Mouse (Mus musculus) liver, embryonic 12.5 days (tissue): Measurements from ENCODE around the gene Trappc6b. TPM values are rescaled to one million over a fixed set of nuclear protein-coding genes. Genes with fewer than 3 reads are reported as not detected.

Experiments
- ATAC-seq: fragments of 200-750 bp; cut with Nextera tagmentation; 2 replicates; pipeline ENCODE4 v1.8.0; 2017; ENCODE audit warnings: moderate number of reproducible peaks, mild to moderate bottlenecking, moderate library complexity
- H3K27ac ChIP-seq: fragments of 300-500 bp; sonication (generic); 2 replicates; pipeline ENCODE4 v1.5.1; 2016; ENCODE audit warnings: mild to moderate bottlenecking
- H3K27me3 ChIP-seq: fragments of 300-500 bp; sonication (generic); replicated peaks from 2 replicates; pipeline ENCODE4 v1.6.1; 2016; ENCODE audit warnings: mild to moderate bottlenecking, moderate library complexity
- H3K36me3 ChIP-seq: fragments of 300-500 bp; sonication (generic); 2 replicates; pipeline ENCODE4 v1.6.1; 2016; ENCODE audit warnings: mild to moderate bottlenecking, moderate library complexity
- H3K4me1 ChIP-seq: fragments of 300-500 bp; sonication (generic); 2 replicates; pipeline ENCODE4 v1.6.1; 2016
- H3K4me2 ChIP-seq: fragments of 300-500 bp; sonication (generic); 2 replicates; pipeline ENCODE4 v1.6.1; 2016; ENCODE audit warnings: mild to moderate bottlenecking, moderate library complexity
- H3K4me3 ChIP-seq: fragments of 300-500 bp; sonication (generic); 2 replicates; pipeline ENCODE4 v1.5.1; 2016; ENCODE audit warnings: mild to moderate bottlenecking, moderate library complexity
- H3K9ac ChIP-seq: fragments of 300-500 bp; sonication (generic); 2 replicates; pipeline ENCODE4 v1.6.1; 2016; ENCODE audit warnings: mild to moderate bottlenecking, moderate library complexity
- H3K9me3 ChIP-seq: fragments of 300-500 bp; sonication (generic); replicated peaks from 2 replicates; pipeline ENCODE4 v1.6.1; 2016; ENCODE audit warnings: mild to moderate bottlenecking, moderate library complexity
- WGBS: fragments of 180-500 bp; shearing (Covaris S2); methylation state at CpG from one replicate; pipeline ENCODE4 v1.1.7; 2016; ENCODE audit not compliant: insufficient replicate concordance; 5-methylcytosine and 5-hydroxymethylcytosine counted together
- polyA plus RNA-seq: library from polyadenylated mRNA; unstranded; fragments of >200 nt; fragmentation: Nextera tagmentation; extraction: Ambion mirVana; gene quantifications from 2 replicates; pipeline ENCODE4 v1.2.1, GENCODE M21; 2016

Gene Trappc6b
- polyA plus RNA-seq, 1 experiment from 2014 or later: 54.4 TPM

DNA sequence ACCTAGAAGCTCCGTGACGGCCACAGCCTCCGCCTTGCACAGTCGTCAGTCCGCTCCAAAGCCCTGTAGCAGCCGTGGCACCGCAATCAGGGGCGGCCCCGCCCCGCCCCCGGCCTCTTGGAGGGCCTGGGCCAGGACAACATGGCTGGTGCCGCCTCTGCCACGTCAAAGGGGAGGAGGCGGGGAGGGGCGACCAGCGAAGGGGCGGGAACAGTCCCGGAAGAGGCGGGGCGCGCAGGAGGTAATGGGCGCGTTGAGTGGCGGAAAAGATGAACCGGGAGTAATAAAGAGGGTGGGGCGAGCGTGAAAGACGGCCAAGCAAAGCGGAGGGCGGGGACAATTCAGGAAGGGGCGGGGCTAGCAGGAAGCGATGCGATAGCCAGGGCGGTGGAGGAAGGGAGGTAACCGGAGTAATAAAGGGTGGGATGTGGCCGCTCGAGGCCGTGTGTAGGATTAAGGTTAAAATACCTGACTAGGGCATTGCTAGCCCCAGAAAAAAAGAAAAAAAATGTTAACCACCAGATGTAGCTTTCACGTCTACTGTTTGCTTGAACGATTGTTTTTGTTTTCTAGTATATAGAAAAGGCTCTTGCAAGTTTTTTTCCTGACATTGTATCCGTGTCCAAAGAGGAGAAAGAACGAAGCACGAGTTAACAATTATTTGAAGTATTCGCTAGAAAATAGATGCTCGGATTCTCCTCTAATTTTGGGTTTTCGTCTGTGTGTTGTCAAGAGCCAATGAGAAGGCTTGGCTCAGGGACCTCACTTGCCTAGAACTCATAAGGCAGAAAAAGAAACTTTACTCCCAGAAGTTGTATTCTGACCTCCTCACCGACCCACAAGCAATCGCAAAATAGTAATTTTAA lies 49.2 kb downstream of the Trappc6b start, which contains the start of gene Sec23a:
Gene Sec23a (minus strand): TSS at position 174 of the 866 bp plus-strand sequence.
- H3K4me2 ChIP-seq: peak within 1 kb of the TSS; percentile 89
- H3K4me1 ChIP-seq: peaks cover 35% of the 10 kb centered on the region
- peaks cover 23% of the 10 kb centered on the region for H3K36me3 ChIP-seq
- peak; percentile 94 for ATAC-seq
- peak within 1 kb of the TSS; percentile 75 for H3K4me3 ChIP-seq
- H3K9ac ChIP-seq: peak within 1 kb of the TSS; percentile 83
- peak within 1 kb of the TSS; percentile 91 for H3K27ac ChIP-seq
- WGBS: 1% methylated on average over 48 of the region's 48 CpGs
- H3K9me3 ChIP-seq: no peaks in the 10 kb centered on the region
- no peaks in the 10 kb centered on the region for H3K27me3 ChIP-seq

DNA sequence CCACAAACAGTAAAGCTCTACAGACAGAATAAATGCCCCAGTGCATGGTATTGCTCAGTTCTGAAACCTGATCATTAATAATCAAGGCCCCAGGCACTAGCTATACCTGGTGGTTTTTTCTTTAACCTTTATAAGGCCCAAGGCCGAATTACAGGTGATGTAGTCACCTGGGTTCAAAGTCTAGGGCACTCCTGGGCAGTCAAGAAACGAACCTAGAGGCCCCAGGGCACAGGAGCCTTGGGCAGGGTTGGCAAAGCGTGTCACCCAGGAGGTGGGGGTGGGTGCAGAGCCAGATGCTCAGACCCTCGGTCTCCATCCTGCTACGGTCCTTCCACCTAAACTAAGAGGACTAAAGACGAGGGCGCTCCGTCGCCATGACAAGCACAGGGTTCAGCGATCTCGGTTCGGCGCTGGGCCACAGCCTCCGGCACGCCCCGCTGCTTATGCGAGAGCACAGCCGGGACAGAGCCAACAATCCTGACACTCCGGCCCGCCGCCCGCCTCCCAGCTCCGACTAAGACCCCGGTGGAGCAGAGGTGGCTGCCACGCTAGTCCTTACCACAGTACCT lies 49.9 kb downstream of the Trappc6b start:
- Histone ChIP-seq H3K4me3 (peak overlapping the region; percentile 75), H3K4me1 (peaks cover 35% of the 10 kb centered on the region), H3K27me3 (no peaks in the 10 kb centered on the region), H3K36me3 (peaks cover 24% of the 10 kb centered on the region), H3K4me2 (peak overlapping the region; percentile 89), H3K9me3 (no peaks in the 10 kb centered on the region), H3K27ac (peak overlapping the region; percentile 91), H3K9ac (peak overlapping the region; percentile 83)
- WGBS: under 1% methylated on average over 25 of the region's 25 CpGs
- ATAC-seq: peak; percentile 72

DNA sequence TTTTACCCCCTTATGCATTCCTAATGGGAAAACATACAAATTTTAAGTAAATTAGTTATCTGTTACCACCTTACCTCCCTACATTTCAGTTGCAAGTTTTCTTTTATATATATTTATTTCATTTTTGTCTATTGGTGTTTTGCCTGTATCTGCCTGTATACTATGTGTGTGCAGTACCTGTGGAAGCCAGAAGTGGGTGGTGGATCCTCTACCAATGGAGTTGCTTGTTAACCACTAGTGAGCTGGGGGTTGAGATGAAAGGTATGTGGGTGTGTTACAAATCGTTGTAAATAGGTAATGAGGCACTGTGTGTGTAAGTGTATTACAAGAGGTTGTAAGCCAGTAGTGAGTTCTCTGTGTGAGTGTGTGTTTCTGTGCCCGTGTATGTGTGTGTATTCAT lies 50.8 kb downstream of the Trappc6b start:
- ATAC-seq: no peak
- H3K9ac ChIP-seq: peak overlapping the region; percentile 83
- WGBS: 53% methylated on average over 2 of the region's 2 CpGs
- H3K36me3 ChIP-seq: peaks cover 24% of the 10 kb centered on the region
- H3K27ac ChIP-seq: peak overlapping the region; percentile 5; the same call in 1 of the 2 replicates
- peak overlapping the region; percentile 89 for H3K4me2 ChIP-seq
- peak overlapping the region; percentile 75; the same call in 1 of the 2 replicates for H3K4me3 ChIP-seq
- H3K9me3 ChIP-seq: no peaks in the 10 kb centered on the region
- peaks cover 35% of the 10 kb centered on the region for H3K4me1 ChIP-seq
- no peaks in the 10 kb centered on the region for H3K27me3 ChIP-seq

Other genes starting within 250 kb of the Trappc6b start
- gene Sec23a, start 49.5 kb downstream of the Trappc6b start, polyA plus RNA-seq: 31.2 and 32.5 TPM in 2 replicates
- gene Gemin2, start 48.1 kb downstream of the Trappc6b start, polyA plus RNA-seq: 27.3 and 28.2 TPM in 2 replicates
- gene Pnn, start 5.4 kb upstream of the Trappc6b start, polyA plus RNA-seq: 68.6 and 69.4 TPM in 2 replicates
- gene Mia2, start 34.3 kb upstream of the Trappc6b start, polyA plus RNA-seq: 52.6 and 59.3 TPM in 2 replicates
- 12.5 and 14.6 TPM in 2 replicates for gene Fbxo33, start 158.3 kb upstream of the Trappc6b start, polyA plus RNA-seq